ENCODE assay signal across 17 mouse cellular contexts in the genomic region with DNA sequence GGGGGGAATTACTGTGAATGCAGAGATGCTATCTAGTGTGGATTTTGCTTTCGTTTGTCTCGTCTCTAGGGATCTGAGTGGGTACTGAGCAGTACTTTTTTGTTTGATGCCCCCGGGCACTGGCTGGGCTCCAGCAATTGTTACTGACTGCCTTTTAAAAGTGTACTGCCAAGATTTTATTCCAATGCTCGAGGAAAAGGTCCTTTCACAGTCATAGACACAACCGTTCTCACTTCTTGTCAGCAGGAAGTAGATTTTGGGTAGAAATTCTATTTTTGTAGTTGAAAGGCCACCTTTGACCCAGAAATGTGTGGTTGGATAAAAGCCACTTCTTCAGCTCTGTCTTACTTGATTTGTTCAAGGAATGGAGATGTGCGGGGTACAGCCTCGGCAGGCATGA. TPM values are rescaled to one million over a fixed set of nuclear protein-coding genes. Genes with fewer than 3 reads are reported as not detected.
A peak's percentile ranks its signal among the peaks of the same experiment; 100 is the strongest.
DNase-seq lines count a peak whose midpoint lies in the region; ATAC-seq and TF ChIP-seq lines count a peak whose summit lies in the region.
"Had no signal": no experiment of that assay in that cellular context is flagged by ENCODE, and none has a peak within 500 bp of the region (broad histone marks: within the 10 kb centered on the region; RNA-seq: fewer than 3 reads in every experiment).

No protein-coding gene starts in this region.

- 23% methylated on average over 7 of the region's 7 CpGs for WGBS in forebrain, postnatal 0 days
- 40% methylated on average over 7 of the region's 7 CpGs for WGBS in forebrain, embryonic 14.5 days
- 48% methylated on average over 7 of the region's 7 CpGs for WGBS in hindbrain, embryonic 14.5 days

- 0 out of 2 replicates have a peak overlapping the region, but pooled peaks have one; percentile 23 for H3K27ac ChIP-seq in forebrain, postnatal 0 days (ENCODE audit: low read depth, low read length)
- H3K27ac ChIP-seq in forebrain, embryonic 14.5 days (ENCODE audit: low read depth, low read length) = no peak overlapping the region
- H3K27ac ChIP-seq in gastrocnemius, adult 2 months = no peak overlapping the region
- H3K27ac ChIP-seq in hindbrain, embryonic 14.5 days = no peak overlapping the region
- H3K27ac ChIP-seq: embryonic facial prominence, embryonic 15.5 days; heart, adult 2 months; hindbrain, embryonic 13.5 days; stomach, postnatal 0 days had no signal

- no peaks in the 10 kb centered on the region for H3K27me3 ChIP-seq in forebrain, postnatal 0 days (ENCODE audit: insufficient read depth, low read length)
- no peaks in the 10 kb centered on the region for H3K27me3 ChIP-seq in forebrain, embryonic 14.5 days (replicated peaks; ENCODE audit: control insufficient read depth, insufficient read depth, low read length)
- no peaks in the 10 kb centered on the region for H3K27me3 ChIP-seq in hindbrain, embryonic 14.5 days (ENCODE audit: control insufficient read depth, insufficient read depth, low read length)
- H3K27me3 ChIP-seq: embryonic facial prominence, embryonic 15.5 days had no signal

- no peak for ATAC-seq in forebrain, postnatal 0 days
- no peak for ATAC-seq in forebrain, embryonic 14.5 days
- no peak for ATAC-seq in hindbrain, embryonic 14.5 days (ENCODE audit: low FRiP score)

- peak; percentile 27 for DNase-seq in forebrain, postnatal 0 days
- no peak for DNase-seq in forebrain, embryonic 14.5 days (ENCODE audit: low spot score)
- peak; percentile 53 for DNase-seq in retina, postnatal 1 day
- DNase-seq in retina, embryonic 14.5 days (ENCODE audit: low spot score) = no peak
- DNase-seq in kidney, postnatal 36 days = peak; percentile 17 to 48
- DNase-seq in cerebellum, postnatal 36 days = no peak
- no peak for DNase-seq in gastrocnemius, adult 2 months
- no peak for DNase-seq in hindbrain, embryonic 14.5 days (ENCODE audit: low spot score)
- DNase-seq: adrenal gland, adult 8-10 months; cerebellum, adult 8-10 months; heart, adult 2 months; layer of hippocampus, adult 9-11 months; liver; lung, adult 18-20 months had no signal

- no peak overlapping the region for H3K4me2 ChIP-seq in forebrain, postnatal 0 days (ENCODE audit: low read depth)
- H3K4me2 ChIP-seq in forebrain, embryonic 14.5 days (ENCODE audit: low read length) = no peak overlapping the region
- H3K4me2 ChIP-seq in hindbrain, embryonic 14.5 days (replicated peaks) = no peak overlapping the region
- H3K4me2 ChIP-seq: embryonic facial prominence, embryonic 15.5 days; hindbrain, embryonic 13.5 days had no signal

- no peak overlapping the region for H3K9ac ChIP-seq in forebrain, postnatal 0 days
- no peak overlapping the region for H3K9ac ChIP-seq in forebrain, embryonic 14.5 days (ENCODE audit: low read length)
- no peak overlapping the region for H3K9ac ChIP-seq in hindbrain, embryonic 14.5 days
- H3K9ac ChIP-seq: embryonic facial prominence, embryonic 15.5 days; hindbrain, embryonic 13.5 days had no signal

- H3K36me3 ChIP-seq in forebrain, postnatal 0 days (ENCODE audit: insufficient read depth) = no peaks in the 10 kb centered on the region
- no peaks in the 10 kb centered on the region for H3K36me3 ChIP-seq in forebrain, embryonic 14.5 days (ENCODE audit: control insufficient read depth, insufficient read depth, low read length)
- no peaks in the 10 kb centered on the region for H3K36me3 ChIP-seq in hindbrain, embryonic 14.5 days (replicated peaks; ENCODE audit: control insufficient read depth, insufficient read depth)
- H3K36me3 ChIP-seq: embryonic facial prominence, embryonic 15.5 days; hindbrain, embryonic 13.5 days had no signal

- peaks cover 41% of the 10 kb centered on the region for H3K4me1 ChIP-seq in forebrain, postnatal 0 days (ENCODE audit: insufficient read depth)
- H3K4me1 ChIP-seq in forebrain, embryonic 14.5 days (ENCODE audit: control insufficient read depth, insufficient read depth, low read length) = peaks cover 58% of the 10 kb centered on the region
- peaks cover 42% of the 10 kb centered on the region for H3K4me1 ChIP-seq in hindbrain, embryonic 14.5 days (replicated peaks; ENCODE audit: control insufficient read depth, insufficient read depth, low read length)

- no peaks in the 10 kb centered on the region for H3K9me3 ChIP-seq in forebrain, postnatal 0 days (ENCODE audit: low read length)
- H3K9me3 ChIP-seq in forebrain, embryonic 14.5 days (replicated peaks; ENCODE audit: control insufficient read depth, low read length) = no peaks in the 10 kb centered on the region
- no peaks in the 10 kb centered on the region for H3K9me3 ChIP-seq in hindbrain, embryonic 14.5 days (ENCODE audit: control insufficient read depth, low read length)
- H3K9me3 ChIP-seq: embryonic facial prominence, embryonic 15.5 days; hindbrain, embryonic 13.5 days had no signal

- H3K4me3 ChIP-seq in forebrain, postnatal 0 days (ENCODE audit: low read depth, low read length) = no peak overlapping the region
- H3K4me3 ChIP-seq in forebrain, embryonic 14.5 days (ENCODE audit: low read depth, low read length) = no peak overlapping the region
- H3K4me3 ChIP-seq in gastrocnemius, adult 2 months = no peak overlapping the region
- H3K4me3 ChIP-seq in hindbrain, embryonic 14.5 days (replicated peaks; ENCODE audit: low read length) = no peak overlapping the region
- H3K4me3 ChIP-seq: embryonic facial prominence, embryonic 15.5 days; heart, adult 2 months; hindbrain, embryonic 13.5 days had no signal

- no peak for TF ChIP-seq CTCF in forebrain, postnatal 0 days (IDR thresholded peaks at IDR 0.05; ENCODE audit: low read depth)
- no peak for TF ChIP-seq CTCF in gastrocnemius, adult 2 months (IDR thresholded peaks at IDR 0.05)

- intact Hi-C loops in gastrocnemius, adult 2 months (cut with DNase I) = no loop called here

RNA-seq across cellular contexts. Expression of gene Cdk5r1, which starts 37.0 kb away (rescaled TPM):
- total RNA-seq in forebrain, postnatal 0 days (2014; rRNA removed) = 392 and 416 TPM in 2 replicates
- 117 and 122 TPM in 2 replicates for polyA plus RNA-seq in forebrain, postnatal 0 days (2015; fragmentation: Nextera tagmentation; extraction: Ambion mirVana)
- 85.8 and 91.8 TPM in 2 replicates for polyA plus RNA-seq in forebrain, embryonic 14.5 days (2014; fragmentation: Nextera tagmentation; extraction: Ambion mirVana)
- under 1 TPM; 0.20 to 0.42 TPM for total RNA-seq in gastrocnemius, adult 2 months (2021)
- 90.1 and 92.7 TPM in 2 replicates for polyA plus RNA-seq in hindbrain, embryonic 14.5 days (2014; fragmentation: Nextera tagmentation; extraction: Ambion mirVana)

Comparison
In these comparisons a context has a peak if more than half of its experiments do, and no peak if none do; other contexts are left out.
1. DNase-seq: peak in forebrain, postnatal 0 days (single experiment), retina, postnatal 1 day (single experiment) and kidney, postnatal 36 days (2 of 2); none in forebrain, embryonic 14.5 days (single experiment), retina, embryonic 14.5 days (single experiment), cerebellum, postnatal 36 days (0 of 2), gastrocnemius, adult 2 months (single experiment) and hindbrain, embryonic 14.5 days (single experiment).